Mouse (Mus musculus) heart, embryonic 11.5 days (tissue): ENCODE measurements around the gene Gm4302. TPM values are rescaled to one million over a fixed set of nuclear protein-coding genes. Genes with fewer than 3 reads are reported as not detected.

Source experiments
- polyA plus RNA-seq: library from polyadenylated mRNA; unstranded; fragments of >200 nt; fragmentation: Nextera tagmentation; extraction: Ambion mirVana; gene quantifications from 2 replicates; pipeline ENCODE4 v1.2.1, GENCODE M21; 2014

Gm4302 gene
- polyA plus RNA-seq, 1 experiment from 2014 or later, result not detected

Other genes with a start within 250 kb of the Gm4302 start
- gene Gm4301, start 5.2 kb upstream of the Gm4302 start, polyA plus RNA-seq, result not detected in 2 replicates
- gene Gm4303, start 5.1 kb downstream of the Gm4302 start, polyA plus RNA-seq, result not detected in 2 replicates
- not detected in 2 replicates for gene Gm4305, start 10.3 kb downstream of the Gm4302 start, polyA plus RNA-seq
- not detected in 2 replicates for gene Gm4307, start 20.5 kb downstream of the Gm4302 start, polyA plus RNA-seq
- not detected in 2 replicates for gene Gm4312, start 41.7 kb downstream of the Gm4302 start, polyA plus RNA-seq
- gene Tmtc3, start 146.5 kb downstream of the Gm4302 start, polyA plus RNA-seq, result 23.2 and 28.7 TPM in 2 replicates
- gene Cep290, start 146.7 kb downstream of the Gm4302 start, polyA plus RNA-seq, result 3.5 and 4.2 TPM in 2 replicates
- gene 4930430F08Rik, start 249.6 kb downstream of the Gm4302 start, polyA plus RNA-seq, result 9.2 and 9.4 TPM in 2 replicates
- not detected in 2 replicates for gene 1700017N19Rik, start 249.6 kb downstream of the Gm4302 start, polyA plus RNA-seq